Mouse (Mus musculus) left cerebral cortex, adult 9 months (tissue): ENCODE results near the gene Bmpr2.

Source experiments
- DNase-seq, 2 experiments: peaks; one replicate each; pipeline ENCODE4 v3.0.0; 2022; ENCODE audit warnings: low spot score in 2 of 2

Bmpr2 gene

DNA sequence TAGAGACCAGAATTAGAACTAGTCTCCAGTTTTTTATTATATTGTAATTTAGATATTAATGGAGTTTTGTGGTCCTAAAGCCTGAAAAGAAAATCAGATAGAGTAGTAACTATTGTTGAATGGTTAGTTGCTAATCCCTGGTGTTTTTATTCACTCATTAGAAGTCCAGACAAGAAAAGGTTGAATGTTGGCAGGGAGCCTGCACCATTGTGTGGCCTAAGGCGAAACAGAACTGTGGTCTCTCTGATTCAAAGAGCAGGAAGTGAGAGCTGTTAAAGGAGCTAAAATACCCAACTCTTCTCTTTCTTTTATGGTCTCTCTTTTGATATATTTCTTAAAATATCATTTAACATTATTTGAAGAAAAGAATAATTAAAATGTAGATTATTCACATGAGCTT, 32.1 kb downstream of the Bmpr2 start:
- DNase-seq: peak in 1 of 2 experiments; percentile 32

DNA sequence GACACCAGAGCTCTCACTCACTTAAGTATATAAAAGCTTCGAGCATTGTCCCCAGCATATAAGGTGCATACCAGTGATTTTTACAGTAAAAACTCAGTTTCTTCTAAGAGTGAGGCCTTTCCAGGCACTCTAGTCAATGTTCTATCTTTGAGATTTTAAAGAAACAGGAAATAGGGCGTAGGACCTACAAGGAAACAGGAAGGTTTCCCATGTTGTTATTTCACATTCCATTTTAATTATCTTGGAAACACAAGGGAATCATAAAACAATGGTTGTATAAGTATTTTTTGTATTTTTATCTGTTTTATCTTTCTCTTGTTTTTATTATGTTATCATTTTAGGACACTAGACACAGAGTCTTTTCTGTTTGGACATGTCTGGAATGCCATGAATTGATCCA, 34.7 kb downstream of the Bmpr2 start:
- DNase-seq: no peak

DNA sequence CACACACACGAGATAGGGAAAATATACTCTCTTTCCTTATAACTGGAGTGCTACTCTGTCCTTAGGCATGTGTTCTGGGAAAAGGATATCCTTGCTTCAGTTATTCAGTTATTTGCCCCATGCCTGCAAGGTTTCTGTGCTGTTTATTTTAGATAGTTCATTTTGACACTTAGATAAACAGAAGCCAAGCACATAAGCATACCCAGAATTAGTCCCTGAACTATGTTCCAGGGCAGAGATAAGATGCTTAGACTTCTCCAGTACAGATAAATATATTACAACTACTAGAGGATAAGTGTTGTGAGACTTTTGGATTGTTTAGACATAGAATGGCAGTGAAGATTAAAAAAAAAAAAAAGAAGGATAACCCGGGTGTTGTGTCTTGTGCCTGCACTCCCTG, 41.2 kb downstream of the Bmpr2 start:
- no peak for DNase-seq

DNA sequence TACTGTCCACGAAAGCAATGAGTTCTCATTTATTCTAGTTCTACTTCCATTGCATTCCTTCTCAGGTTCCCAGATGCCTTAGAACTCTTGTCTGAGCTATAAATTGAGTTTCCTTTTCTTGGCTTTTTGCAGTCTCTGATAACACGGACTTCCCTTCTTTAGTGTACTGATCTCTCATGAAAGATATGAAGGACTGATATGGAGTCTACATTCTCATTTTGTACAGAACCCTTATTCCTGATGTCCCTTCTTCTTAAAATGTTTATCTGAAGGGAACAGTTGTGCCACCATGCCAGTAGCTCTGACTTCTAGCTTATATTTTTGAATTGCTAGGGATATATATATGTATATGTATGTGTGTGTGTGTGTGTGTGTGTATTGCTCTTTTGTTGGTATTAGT, 46.7 kb downstream of the Bmpr2 start:
- no peak for DNase-seq

DNA sequence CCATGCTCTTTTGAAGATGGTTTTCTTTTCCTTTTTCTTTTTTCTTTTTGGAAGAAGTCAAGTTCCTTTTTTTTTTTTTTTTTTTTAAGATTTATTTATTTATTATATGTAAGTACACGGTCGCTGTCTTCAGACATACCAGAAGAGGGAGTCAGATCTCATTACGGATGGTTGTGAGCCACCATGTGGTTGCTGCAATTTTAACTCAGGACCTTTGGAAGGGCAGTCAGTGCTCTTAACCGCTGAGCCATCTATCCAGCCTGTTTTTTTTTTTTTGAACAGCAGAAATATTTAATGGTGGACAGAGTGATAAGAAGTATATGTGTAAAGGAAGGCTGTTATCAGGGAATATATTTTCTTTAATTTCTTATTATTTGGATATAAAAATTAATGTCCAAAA, 49.6 kb downstream of the Bmpr2 start:
- DNase-seq: no peak

- DNase-seq: no peak
Measured at GRCm38 (mm10) chr1:59825421-59825820, 62.2 kb downstream of the Bmpr2 start.

GRCm38 (mm10) chr1:59826583-59826982, 63.4 kb downstream of the Bmpr2 start:
- DNase-seq: peak in 1 of 2 experiments; percentile 74

GRCm38 (mm10) chr1:59829410-59829809, 66.2 kb downstream of the Bmpr2 start:
- DNase-seq: no peak

- no peak for DNase-seq
Measured at GRCm38 (mm10) chr1:59830194-59830593, 67.0 kb downstream of the Bmpr2 start.

DNA sequence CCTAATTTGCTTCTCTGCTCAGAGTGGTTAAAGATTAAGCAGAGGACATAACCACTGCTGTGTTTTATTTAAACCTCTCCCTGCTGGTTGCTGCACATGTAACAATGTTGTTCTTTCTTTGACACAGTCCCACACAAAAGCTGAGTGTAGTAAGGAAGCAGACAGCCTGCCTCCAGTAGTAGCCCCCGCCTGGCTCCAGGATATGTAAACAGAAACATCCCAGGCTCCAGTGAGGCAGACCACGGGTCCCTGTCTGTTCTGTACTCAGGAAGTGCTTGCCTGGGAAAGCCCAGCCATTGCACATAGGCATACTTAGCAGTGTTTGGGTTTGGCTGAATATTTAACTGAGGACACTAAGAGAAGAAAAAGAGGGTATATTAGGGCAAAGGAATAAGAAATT, 70.5 kb downstream of the Bmpr2 start:
- peak in 1 of 2 experiments; percentile 20 for DNase-seq

- DNase-seq: no peak
Measured at GRCm38 (mm10) chr1:59848327-59848726, 85.1 kb downstream of the Bmpr2 start.

GRCm38 (mm10) chr1:59859046-59859445, 95.8 kb downstream of the Bmpr2 start:
- no peak for DNase-seq

GRCm38 (mm10) chr1:59862144-59862543, 98.9 kb downstream of the Bmpr2 start:
- DNase-seq: no peak

GRCm38 (mm10) chr1:59868041-59868440, 104.8 kb downstream of the Bmpr2 start:
- DNase-seq: no peak

GRCm38 (mm10) chr1:59874023-59874422, 110.8 kb downstream of the Bmpr2 start:
- no peak for DNase-seq

- DNase-seq: no peak
Measured at GRCm38 (mm10) chr1:59878098-59878497, 114.9 kb downstream of the Bmpr2 start.

DNA sequence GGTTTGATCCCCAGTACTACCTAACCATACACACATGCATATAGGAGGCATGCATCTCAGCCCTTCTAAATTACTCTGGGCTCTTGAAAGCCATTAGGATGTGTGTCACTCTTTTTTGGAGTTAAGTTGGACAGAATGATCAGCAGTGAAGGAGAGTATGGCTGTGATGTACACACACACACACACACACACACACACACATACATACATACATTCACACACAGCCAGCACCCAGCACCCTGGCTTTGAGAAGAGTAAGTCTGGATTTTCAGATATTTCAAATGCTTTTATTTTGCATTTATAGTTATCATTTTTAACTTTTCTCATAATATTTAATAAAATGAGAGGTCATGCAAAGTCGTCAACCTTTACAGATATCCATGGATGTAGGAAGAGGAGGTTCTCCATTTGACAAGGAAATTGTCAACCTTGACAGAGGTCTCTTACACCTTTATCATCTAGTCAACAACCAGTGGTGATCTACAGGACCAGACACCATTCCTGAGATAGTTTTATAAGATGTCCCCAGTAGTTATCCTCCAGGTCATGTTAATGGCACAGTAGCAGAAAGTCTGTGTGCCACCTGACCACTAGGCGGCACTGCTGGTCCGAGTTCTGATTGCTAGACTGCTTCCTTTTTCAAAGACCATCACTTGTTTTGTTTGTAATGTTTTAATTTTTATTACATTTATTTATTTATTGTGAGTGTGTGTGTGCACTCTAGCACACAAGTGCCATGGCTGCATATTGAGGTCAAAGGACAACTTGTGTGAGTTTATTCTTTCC, 120.3 kb downstream of the Bmpr2 start:
- peak in 1 of 2 experiments; percentile 77 for DNase-seq

DNA sequence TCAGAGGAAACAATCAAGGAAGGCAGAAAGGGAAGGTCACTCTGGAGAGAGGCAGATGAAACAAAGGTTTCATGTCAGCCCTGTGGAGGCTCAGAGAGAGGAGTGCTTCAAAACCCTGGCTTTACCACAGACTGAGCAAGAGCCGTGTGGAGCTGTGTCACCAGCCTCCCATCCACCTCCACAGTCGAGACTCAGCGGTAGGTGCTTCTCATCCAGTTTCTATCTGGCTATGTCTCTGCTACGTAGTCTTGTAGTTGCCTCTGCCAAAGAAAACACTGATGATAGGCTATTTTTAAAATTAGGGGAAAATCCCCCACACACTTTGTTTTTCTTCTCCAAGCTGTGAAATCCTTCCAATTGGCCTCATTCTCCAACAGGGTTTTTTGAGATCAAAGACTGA, 123.7 kb downstream of the Bmpr2 start:
- peak in 1 of 2 experiments; percentile 17 for DNase-seq

DNA sequence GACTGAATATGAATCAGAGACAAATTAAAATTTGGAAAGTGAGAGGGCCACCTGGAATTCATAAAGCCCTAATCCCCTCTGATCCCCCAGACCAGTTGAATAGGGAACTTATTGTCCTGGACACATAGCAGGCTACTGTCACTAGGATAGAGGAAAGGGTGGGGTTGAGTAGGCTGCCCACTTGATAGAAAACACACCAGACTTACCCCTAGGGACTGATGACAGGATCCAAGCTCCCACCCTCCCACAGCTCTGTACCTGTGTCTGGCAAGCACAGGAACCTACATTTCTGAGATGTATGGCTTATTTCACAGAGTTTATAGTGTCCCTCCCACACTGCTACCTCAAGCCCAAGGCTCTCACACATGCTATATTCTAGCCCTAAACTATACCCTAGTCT, 124.8 kb downstream of the Bmpr2 start:
- no peak for DNase-seq

- no peak for DNase-seq
Measured at GRCm38 (mm10) chr1:59891185-59891584, 128.0 kb downstream of the Bmpr2 start.

- no peak for DNase-seq
Measured at GRCm38 (mm10) chr1:59892777-59893176, 129.6 kb downstream of the Bmpr2 start.

DNA sequence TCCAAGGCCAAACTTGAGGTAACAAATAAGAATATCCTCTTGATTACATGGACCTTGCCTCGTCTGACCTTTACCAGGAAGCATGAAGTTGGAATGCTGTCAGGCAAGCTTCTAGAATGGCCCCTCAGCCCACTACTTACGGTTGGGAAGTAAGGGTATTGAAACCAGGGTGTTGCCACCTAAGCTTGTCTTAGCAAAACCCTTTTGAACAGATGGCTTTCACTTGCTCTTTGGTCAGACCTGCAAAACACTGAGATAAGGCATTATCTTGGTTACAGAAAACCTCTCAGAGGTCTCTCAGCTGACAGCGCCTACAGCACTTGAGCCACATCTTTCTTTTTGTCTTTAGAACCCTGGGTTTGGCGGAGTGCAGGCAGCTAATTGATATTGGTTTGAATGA, 130.8 kb downstream of the Bmpr2 start:
- no peak for DNase-seq

- DNase-seq: peak; percentile 37 to 56
Measured at GRCm38 (mm10) chr1:59895456-59895855, 132.3 kb downstream of the Bmpr2 start.
